Comparison of ENCODE assay signal across 13 mouse cellular contexts in the genomic region with DNA sequence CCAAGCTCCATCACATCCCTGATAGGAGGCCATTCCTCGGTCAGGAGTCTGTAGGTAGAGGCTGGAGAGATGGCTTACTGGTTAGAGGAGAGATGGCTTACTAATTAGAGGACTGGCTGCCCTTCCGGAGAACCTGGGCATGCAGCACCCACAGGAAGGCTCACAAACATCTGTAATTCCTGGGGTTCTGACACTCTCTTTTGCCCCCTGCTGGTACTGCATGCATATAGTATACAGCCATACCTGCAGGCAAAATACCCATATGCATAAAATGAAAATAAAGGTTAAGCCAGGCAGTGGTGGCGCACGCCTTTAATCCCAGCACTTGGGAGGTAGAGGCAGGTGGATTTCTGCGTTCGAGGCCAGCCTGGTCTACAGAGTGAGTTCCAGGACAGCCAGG. TPM values are rescaled to one million over a fixed set of nuclear protein-coding genes. Genes with fewer than 3 reads are reported as not detected.
A peak's percentile ranks its signal among the peaks of the same experiment; 100 is the strongest.
DNase-seq lines count a peak whose midpoint lies in the region; ATAC-seq and TF ChIP-seq lines count a peak whose summit lies in the region.
"Had no signal": no experiment of that assay in that cellular context is flagged by ENCODE, and none has a peak within 500 bp of the region (broad histone marks: within the 10 kb centered on the region; RNA-seq: fewer than 3 reads in every experiment).

No protein-coding gene starts in this region.

- peak; percentile 61 for TF ChIP-seq CTCF in kidney, postnatal 0 days (IDR thresholded peaks at IDR 0.05; ENCODE audit: low read depth)
- TF ChIP-seq CTCF in thymus, adult 2 months (IDR thresholded peaks at IDR 0.05; ENCODE audit: borderline replicate concordance, control insufficient read depth, extremely low read depth, insufficient read depth, low read length, poor library complexity): no peak

- H3K27ac ChIP-seq in kidney, postnatal 0 days: no peak overlapping the region
- no peak overlapping the region for H3K27ac ChIP-seq in thymus, adult 2 months (ENCODE audit: control insufficient read depth, insufficient read depth, low read length)
- no peak overlapping the region for H3K27ac ChIP-seq in hindbrain, embryonic 14.5 days
- H3K27ac ChIP-seq: heart, embryonic 13.5 days; liver, embryonic 13.5 days had no signal

- WGBS in kidney, postnatal 0 days: 67% methylated on average over 6 of the region's 6 CpGs
- WGBS in thymus, adult 2 months: 57% methylated on average over 6 of the region's 6 CpGs
- 77% methylated on average over 6 of the region's 6 CpGs for WGBS in hindbrain, embryonic 14.5 days

- no peak; the same call in 1 of the 2 replicates for ATAC-seq in kidney, postnatal 0 days (replicated peaks; ENCODE audit: low FRiP score, low read depth)
- ATAC-seq in hindbrain, embryonic 14.5 days (ENCODE audit: low FRiP score): no peak
- ATAC-seq: inflammation-experienced regulatory T-cells, adult 6 months had no signal

- no peak overlapping the region for H3K4me3 ChIP-seq in kidney, postnatal 0 days (replicated peaks; ENCODE audit: low read depth, low read length)
- no peak overlapping the region for H3K4me3 ChIP-seq in thymus, adult 2 months (ENCODE audit: control insufficient read depth, insufficient read depth, low read length)
- H3K4me3 ChIP-seq in hindbrain, embryonic 14.5 days (replicated peaks; ENCODE audit: low read length): no peak overlapping the region
- H3K4me3 ChIP-seq: heart, embryonic 13.5 days; liver, embryonic 13.5 days had no signal

- H3K36me3 ChIP-seq in kidney, postnatal 0 days (ENCODE audit: insufficient read depth, low read length): no peaks in the 10 kb centered on the region
- no peaks in the 10 kb centered on the region for H3K36me3 ChIP-seq in thymus, adult 2 months (ENCODE audit: control insufficient read depth, insufficient read depth, low read length)
- no peaks in the 10 kb centered on the region for H3K36me3 ChIP-seq in hindbrain, embryonic 14.5 days (replicated peaks; ENCODE audit: control insufficient read depth, insufficient read depth)
- H3K36me3 ChIP-seq: G1E; heart, embryonic 13.5 days; liver, embryonic 13.5 days had no signal

- no peaks in the 10 kb centered on the region for H3K4me1 ChIP-seq in kidney, postnatal 0 days (replicated peaks; ENCODE audit: insufficient read depth, low read length)
- H3K4me1 ChIP-seq in thymus, adult 2 months (replicated peaks; ENCODE audit: control insufficient read depth, insufficient read depth, low read length): 0 out of 2 replicates have a peak, but pooled peaks cover under 1% of the 10 kb centered on the region
- H3K4me1 ChIP-seq in hindbrain, embryonic 14.5 days (replicated peaks; ENCODE audit: control insufficient read depth, insufficient read depth, low read length): no peaks in the 10 kb centered on the region
- H3K4me1 ChIP-seq: liver, embryonic 13.5 days had no signal

- no peak for TF ChIP-seq POLR2A in thymus, adult 2 months (IDR thresholded peaks at IDR 0.05; ENCODE audit: control insufficient read depth, extremely low read depth, insufficient read depth, low read length, poor library complexity)

- no peaks in the 10 kb centered on the region for H3K27me3 ChIP-seq in kidney, postnatal 0 days (ENCODE audit: insufficient read depth, low read length)
- no peaks in the 10 kb centered on the region for H3K27me3 ChIP-seq in thymus, adult 2 months (ENCODE audit: control insufficient read depth, insufficient read depth, low read length)
- no peaks in the 10 kb centered on the region for H3K27me3 ChIP-seq in hindbrain, embryonic 14.5 days (ENCODE audit: control insufficient read depth, insufficient read depth, low read length)
- H3K27me3 ChIP-seq: heart, embryonic 13.5 days; liver, embryonic 13.5 days had no signal

- no peak overlapping the region for H3K4me2 ChIP-seq in kidney, postnatal 0 days (ENCODE audit: low read length)
- no peak overlapping the region for H3K4me2 ChIP-seq in hindbrain, embryonic 14.5 days (replicated peaks)
- H3K4me2 ChIP-seq: heart, embryonic 13.5 days; liver, embryonic 13.5 days had no signal

- DNase-seq in kidney, postnatal 0 days (ENCODE audit: low spot score): peak; percentile 37
- no peak for DNase-seq in kidney, adult 18-20 months
- peak; percentile 43 for DNase-seq in thymus, adult 2 months
- no peak for DNase-seq in thymus, adult 18-20 months
- DNase-seq in kidney, postnatal 4 days: peak; percentile 24 to 62
- peak; percentile 46 for DNase-seq in thymus, postnatal 25 days
- no peak for DNase-seq in heart, adult 18-20 months
- no peak for DNase-seq in hindbrain, embryonic 14.5 days (ENCODE audit: low spot score)
- DNase-seq: cerebellum, postnatal 36 days; liver, embryonic 13.5 days had no signal

- no peak overlapping the region for H3K9ac ChIP-seq in kidney, postnatal 0 days (ENCODE audit: low read depth, low read length)
- H3K9ac ChIP-seq in hindbrain, embryonic 14.5 days: no peak overlapping the region
- H3K9ac ChIP-seq: heart, embryonic 13.5 days; liver, embryonic 13.5 days had no signal

- H3K9me3 ChIP-seq in kidney, postnatal 0 days (replicated peaks; ENCODE audit: low read length): no peaks in the 10 kb centered on the region
- H3K9me3 ChIP-seq in hindbrain, embryonic 14.5 days (ENCODE audit: control insufficient read depth, low read length): no peaks in the 10 kb centered on the region

RNA-seq across cellular contexts. Expression of gene Extl1, which starts 3.6 kb away (rescaled TPM):
- polyA plus RNA-seq in kidney, postnatal 0 days (2015; fragmentation: Nextera tagmentation; extraction: Ambion mirVana): 0.70 and 0.86 TPM in 2 replicates
- 8.9 and 10.3 TPM in 2 replicates for polyA plus RNA-seq in thymus, adult 2 months (2012; rRNA removed)
- 10 to 100 TPM; 19.7 to 19.8 TPM for total RNA-seq in heart, adult 18-20 months (2021)
- 0.30 and 0.58 TPM in 2 replicates for polyA plus RNA-seq in hindbrain, embryonic 14.5 days (2014; fragmentation: Nextera tagmentation; extraction: Ambion mirVana)
- polyA plus RNA-seq: G1E had no signal

RNA-seq across cellular contexts. Expression of gene Pafah2, which starts 8.9 kb away (rescaled TPM):
- polyA plus RNA-seq in kidney, postnatal 0 days (2015; fragmentation: Nextera tagmentation; extraction: Ambion mirVana): 22.7 and 24.4 TPM in 2 replicates
- polyA plus RNA-seq in thymus, adult 2 months (2012; rRNA removed): 12.2 and 12.3 TPM in 2 replicates
- total RNA-seq in heart, adult 18-20 months (2021): 1 to 10 TPM; 6.1 to 7.9 TPM
- 6.8 and 6.9 TPM in 2 replicates for polyA plus RNA-seq in hindbrain, embryonic 14.5 days (2014; fragmentation: Nextera tagmentation; extraction: Ambion mirVana)

RNA-seq across cellular contexts. Expression of gene Slc30a2, which starts 44.3 kb away (rescaled TPM):
- 0.48 and 0.82 TPM in 2 replicates for polyA plus RNA-seq in kidney, postnatal 0 days (2015; fragmentation: Nextera tagmentation; extraction: Ambion mirVana)
- polyA plus RNA-seq in thymus, adult 2 months (2012; rRNA removed): 1.1 and 2.0 TPM in 2 replicates
- under 1 TPM; 0.30 to 0.72 TPM for total RNA-seq in heart, adult 18-20 months (2021)
- 0.13 and 0.14 TPM in 2 replicates for polyA plus RNA-seq in hindbrain, embryonic 14.5 days (2014; fragmentation: Nextera tagmentation; extraction: Ambion mirVana)
- polyA plus RNA-seq: liver, embryonic 13.5 days had no signal

Comparison
In these comparisons a context has a peak if more than half of its experiments do, and no peak if none do; other contexts are left out.
1. DNase-seq: peak in kidney, postnatal 0 days (single experiment), thymus, adult 2 months (single experiment), kidney, postnatal 4 days (2 of 2) and thymus, postnatal 25 days (single experiment); none in kidney, adult 18-20 months (single experiment), thymus, adult 18-20 months (0 of 2), heart, adult 18-20 months (0 of 2) and hindbrain, embryonic 14.5 days (single experiment).